Mouse (Mus musculus) testis, adult 10 weeks (tissue): ENCODE measurements around the gene Tango6. TPM values are rescaled to one million over a fixed set of nuclear protein-coding genes. Genes with fewer than 3 reads are reported as not detected.

Source experiments
- polyA plus RNA-seq: library from polyadenylated mRNA; stranded (reverse); fragments of 350-450 nt; fragmentation: Illumina TruSeq; extraction: RNeasy Lipid Tissue Mini Kit (QIAGEN cat#74804); gene quantifications from one replicate; pipeline ENCODE4 v1.2.3, GENCODE M21; 2014; ENCODE audit warnings: low read depth, low replicate concordance

The Tango6 gene
- polyA plus RNA-seq, result 0.83 TPM

DNA sequence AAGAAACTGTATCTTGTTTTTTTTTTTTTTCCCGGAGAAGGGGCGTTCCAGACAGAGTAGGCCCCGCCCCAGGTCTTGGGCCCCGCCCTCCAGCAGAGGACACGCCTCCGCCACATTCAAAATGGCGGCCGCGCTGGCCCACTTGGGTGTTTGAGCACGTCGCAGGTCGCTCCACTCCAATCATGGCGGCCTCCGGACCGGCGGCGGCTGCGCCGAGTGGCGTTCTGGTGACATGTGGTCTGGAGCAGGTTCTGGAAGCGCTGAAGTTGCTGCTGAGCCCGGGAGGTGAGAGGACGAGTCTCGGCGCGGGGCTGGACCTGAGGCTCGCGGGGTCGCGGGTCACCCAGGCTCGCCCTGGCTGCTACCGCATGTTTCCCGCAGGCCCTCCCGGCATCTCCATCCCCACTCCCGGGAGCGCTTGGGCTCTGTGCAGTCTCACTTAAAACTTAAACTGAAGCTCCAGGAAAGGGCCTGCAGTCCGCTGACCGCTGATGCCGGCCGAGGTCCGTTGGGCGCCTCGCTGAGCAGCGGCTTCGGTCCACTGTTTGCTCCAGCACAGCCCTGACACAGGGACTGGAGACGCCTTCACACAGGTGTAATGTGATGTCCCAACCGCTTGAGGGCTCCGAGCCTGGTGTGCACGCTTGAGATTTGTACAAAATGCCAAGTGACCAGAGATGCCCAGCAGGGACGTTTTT, at the start of gene Tango6:
Gene Tango6 (plus strand): TSS at position 98 of the 698 bp plus-strand sequence.

GRCm38 (mm10) chr8:106870051-106870450, 187.2 kb downstream of the Tango6 start, which contains the start of gene Has3:
Has3 (plus strand) TSS chr8:106870242.

GRCm38 (mm10) chr8:106893481-106894156, 210.8 kb downstream of the Tango6 start, which contains the start of gene Utp4:
Utp4 (plus strand) TSS chr8:106893636.

Other genes with a start within 250 kb of the Tango6 start
- not detected for gene 6030452D12Rik, start 182.5 kb upstream of the Tango6 start, polyA plus RNA-seq
- 0.29 TPM for gene Cdh3, start 172.2 kb upstream of the Tango6 start, polyA plus RNA-seq
- gene Gm10073, start 109.6 kb upstream of the Tango6 start, polyA plus RNA-seq, result not detected
- gene Cdh1, start 79.7 kb upstream of the Tango6 start, polyA plus RNA-seq, result 0.27 TPM
- 0.42 TPM for gene Has3, start 187.2 kb downstream of the Tango6 start, polyA plus RNA-seq
- gene Utp4, start 210.6 kb downstream of the Tango6 start, polyA plus RNA-seq, result 35.7 TPM